Mouse (Mus musculus) frontal cortex, adult (tissue): ENCODE results near the gene Sp140.
"Not testable (repeated sequence)": the region's sequence is repeated elsewhere in the genome, so short reads cannot be mapped to it uniquely, and the experiment has no call there.

Experiments
- ATAC-seq: cut with Nextera tagmentation; 2 replicates; pipeline ENCODE4 v1.9.2; 2017; ENCODE audit warnings: mild to moderate bottlenecking, moderate library complexity, mixed read lengths; ENCODE audit not compliant: low TSS enrichment

Sp140 gene

GRCm38 (mm10) chr1:85649881-85650280, 49.7 kb downstream of the Sp140 start, which contains the start of gene Sp100:
Sp100 (plus strand) TSS chr1:85649988.
- ATAC-seq = not testable (repeated sequence)

- not testable (repeated sequence) for ATAC-seq
Observed at GRCm38 (mm10) chr1:85650524-85650923, 50.3 kb downstream of the Sp140 start.

GRCm38 (mm10) chr1:85651770-85652275, 51.6 kb downstream of the Sp140 start:
- ATAC-seq = not testable (repeated sequence)

- ATAC-seq = not testable (repeated sequence)
Observed at GRCm38 (mm10) chr1:85657211-85657610, 57.0 kb downstream of the Sp140 start.

- no peak for ATAC-seq
Observed at GRCm38 (mm10) chr1:85664266-85664665, 64.1 kb downstream of the Sp140 start.

- ATAC-seq = no peak
Observed at GRCm38 (mm10) chr1:85680226-85680625, 80.0 kb downstream of the Sp140 start.

- no peak for ATAC-seq
Observed at GRCm38 (mm10) chr1:85686666-85687065, 86.5 kb downstream of the Sp140 start.

- no peak for ATAC-seq
Observed at GRCm38 (mm10) chr1:85687346-85687745, 87.2 kb downstream of the Sp140 start.

GRCm38 (mm10) chr1:85690544-85690943, 90.4 kb downstream of the Sp140 start:
- no peak for ATAC-seq

- ATAC-seq = no peak
Observed at GRCm38 (mm10) chr1:85692281-85692680, 92.1 kb downstream of the Sp140 start.

GRCm38 (mm10) chr1:85693280-85693679, 93.1 kb downstream of the Sp140 start:
- ATAC-seq = no peak
